Mouse (Mus musculus) testis, adult 2 months (tissue): ENCODE measurements around the gene Usp46. TPM values are rescaled to one million over a fixed set of nuclear protein-coding genes. Genes with fewer than 3 reads are reported as not detected.
A peak's percentile ranks its signal among the peaks of the same experiment; 100 is the strongest.

Experiments used
- H3K27ac ChIP-seq: fragments of 200-500 bp; 2 replicates; pipeline ENCODE4 v1.5.1; 2012; ENCODE audit warnings: low read depth, low read length; ENCODE audit not compliant: control insufficient read depth, insufficient read depth
- H3K27me3 ChIP-seq: fragments of 200-500 bp; 2 replicates; pipeline ENCODE4 v1.6.1; 2012; ENCODE audit warnings: mild to moderate bottlenecking, low read length, moderate library complexity; ENCODE audit not compliant: control insufficient read depth, insufficient read depth
- H3K36me3 ChIP-seq: fragments of 200-500 bp; 2 replicates; pipeline ENCODE4 v1.6.1; 2012; ENCODE audit warnings: mild to moderate bottlenecking, low read length; ENCODE audit not compliant: control insufficient read depth, insufficient read depth
- H3K4me1 ChIP-seq: fragments of 200-500 bp; 2 replicates; pipeline ENCODE4 v1.6.1; 2012; ENCODE audit warnings: low read length; ENCODE audit not compliant: control insufficient read depth, insufficient read depth
- H3K4me3 ChIP-seq: fragments of 200-500 bp; 2 replicates; pipeline ENCODE4 v1.5.1; 2012; ENCODE audit warnings: low read depth, mild to moderate bottlenecking, low read length, moderate library complexity, mixed read lengths; ENCODE audit not compliant: control insufficient read depth
- CTCF ChIP-seq: fragments of 200-500 bp; IDR thresholded peaks from 2 replicates; pipeline ENCODE4 v1.5.1; 2012; ENCODE audit warnings: low read depth, mild to moderate bottlenecking, inconsistent platforms, low read length, moderate library complexity; ENCODE audit not compliant: control insufficient read depth, insufficient read depth, insufficient replicate concordance
- POLR2A ChIP-seq: fragments of 200-500 bp; IDR thresholded peaks from 2 replicates; pipeline ENCODE4 v1.6.1; 2012; ENCODE audit warnings: low read depth, mild to moderate bottlenecking, inconsistent platforms, low read length, moderate library complexity; ENCODE audit not compliant: control insufficient read depth
- polyA plus RNA-seq: library from polyadenylated mRNA; depleted of rRNA; stranded (reverse); fragments of >200 nt; gene quantifications from 2 replicates; pipeline ENCODE4 v1.2.3, GENCODE M21; 2012

Usp46 gene
- polyA plus RNA-seq, 1 experiment = 20.4 TPM

DNA sequence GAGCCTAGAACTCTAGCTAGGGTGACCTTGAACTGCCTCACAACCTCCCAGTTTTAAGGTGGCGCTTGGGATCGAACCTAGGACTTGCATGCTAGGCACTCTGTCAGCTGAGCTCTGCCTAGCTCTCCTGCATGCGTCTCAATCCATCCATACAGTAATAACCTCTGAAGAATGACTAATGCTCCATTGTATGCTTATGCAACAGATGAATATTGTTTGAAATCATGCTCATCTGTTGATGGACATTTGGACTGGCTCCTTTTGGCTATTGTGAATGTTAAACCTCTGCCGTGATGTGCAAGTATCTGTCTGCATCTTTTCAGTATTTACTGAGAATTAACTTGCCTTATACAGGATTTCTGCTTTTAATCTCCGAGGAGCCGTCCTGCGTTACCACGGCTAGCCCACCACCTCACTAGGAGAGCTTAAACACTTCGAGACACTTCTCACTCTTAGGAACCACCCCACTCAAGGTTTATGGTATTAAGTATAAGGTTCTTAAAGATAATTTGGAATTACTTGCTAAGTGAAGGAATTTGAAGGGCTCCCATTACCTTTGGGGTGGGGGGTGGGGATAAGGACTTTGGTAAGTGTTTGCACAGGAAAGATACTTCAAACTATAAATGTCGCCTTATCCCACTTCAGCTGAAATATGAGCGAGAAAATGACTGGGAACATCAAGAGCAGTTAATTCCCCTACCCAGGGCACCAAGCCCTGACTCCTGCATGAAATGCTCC is 29.1 kb upstream of the Usp46 start:
- TF ChIP-seq CTCF (no peak), POLR2A (no peak)
- H3K4me3 ChIP-seq = no peak overlapping the region
- H3K27me3 ChIP-seq = no peaks in the 10 kb centered on the region
- H3K36me3 ChIP-seq = no peaks in the 10 kb centered on the region
- no peak overlapping the region for H3K27ac ChIP-seq
- no peaks in the 10 kb centered on the region for H3K4me1 ChIP-seq

GRCm38 (mm10) chr5:74096060-74096459 is 27.8 kb upstream of the Usp46 start:
- H3K27me3 ChIP-seq = no peaks in the 10 kb centered on the region
- no peak for TF ChIP-seq CTCF
- TF ChIP-seq POLR2A = no peak
- H3K4me1 ChIP-seq = no peaks in the 10 kb centered on the region; the same call in 1 of the 2 replicates
- no peak overlapping the region for H3K4me3 ChIP-seq
- H3K36me3 ChIP-seq = no peaks in the 10 kb centered on the region
- H3K27ac ChIP-seq = no peak overlapping the region

GRCm38 (mm10) chr5:74095611-74096010 is 27.4 kb upstream of the Usp46 start:
- Histone ChIP-seq H3K4me1 (no peaks in the 10 kb centered on the region; the same call in 1 of the 2 replicates), H3K36me3 (no peaks in the 10 kb centered on the region), H3K27ac (no peak overlapping the region), H3K4me3 (no peak overlapping the region), H3K27me3 (no peaks in the 10 kb centered on the region)
- TF ChIP-seq POLR2A (no peak), CTCF (no peak)

GRCm38 (mm10) chr5:74094841-74095437 is 26.7 kb upstream of the Usp46 start:
- no peaks in the 10 kb centered on the region for H3K27me3 ChIP-seq
- TF ChIP-seq CTCF = no peak
- TF ChIP-seq POLR2A = no peak
- no peaks in the 10 kb centered on the region; the same call in 1 of the 2 replicates for H3K4me1 ChIP-seq
- H3K27ac ChIP-seq = no peak overlapping the region
- H3K36me3 ChIP-seq = no peaks in the 10 kb centered on the region
- H3K4me3 ChIP-seq = no peak overlapping the region

GRCm38 (mm10) chr5:74093556-74094428 is 25.6 kb upstream of the Usp46 start:
- no peak for TF ChIP-seq POLR2A
- TF ChIP-seq CTCF = no peak
- H3K36me3 ChIP-seq = no peaks in the 10 kb centered on the region

DNA sequence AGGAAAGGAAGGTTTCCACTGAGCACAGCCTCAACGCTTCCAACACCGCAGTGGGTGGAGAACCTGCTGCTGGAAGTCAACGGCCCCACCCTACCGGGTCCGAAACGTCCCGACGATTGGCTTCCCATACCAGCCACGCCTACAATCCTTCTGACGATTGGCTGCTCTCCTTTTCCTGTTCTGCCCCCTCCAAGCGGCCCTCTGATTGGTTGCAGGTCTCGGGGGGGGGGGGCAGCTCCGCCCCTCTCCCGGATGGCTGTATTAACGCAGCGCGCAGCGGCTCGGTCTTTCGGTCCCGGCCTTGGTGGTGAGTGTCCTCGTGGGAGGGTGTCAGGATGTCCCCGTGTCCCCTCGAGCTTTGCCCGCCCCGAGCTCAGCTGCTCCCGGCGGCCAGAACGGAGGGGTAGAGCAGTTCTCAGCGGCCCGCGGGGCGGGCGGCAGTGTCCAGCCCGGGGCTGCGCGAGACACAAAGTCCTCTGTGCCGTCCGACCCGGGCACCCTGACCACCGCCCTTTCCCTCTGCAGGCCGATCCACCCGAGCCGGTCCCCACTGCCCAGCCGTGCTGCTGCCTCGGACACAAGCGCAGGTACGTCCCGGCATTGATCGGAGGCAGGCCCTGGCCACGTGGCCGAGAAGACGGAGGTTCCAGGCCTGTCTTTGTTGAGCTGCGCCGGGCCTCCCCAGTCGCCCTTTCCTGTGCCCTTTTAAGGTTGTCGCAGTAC is 24.8 kb upstream of the Usp46 start:
- Histone ChIP-seq H3K36me3 (no peaks in the 10 kb centered on the region), H3K4me1 (no peaks in the 10 kb centered on the region; the same call in 1 of the 2 replicates), H3K4me3 (peak overlapping the region; percentile 87), H3K27me3 (no peaks in the 10 kb centered on the region), H3K27ac (peak overlapping the region; percentile 93)
- TF ChIP-seq CTCF = no peak
- peak; percentile 98 for TF ChIP-seq POLR2A

More at GRCm38 (mm10) chr5:74093556-74094428, 25.6 kb upstream of the Usp46 start:
- Histone ChIP-seq H3K4me3 (peak overlapping the region; percentile 87), H3K27me3 (no peaks in the 10 kb centered on the region), H3K27ac (peak overlapping the region; percentile 62), H3K4me1 (no peaks in the 10 kb centered on the region; the same call in 1 of the 2 replicates)
